Mouse (Mus musculus): ENCODE results near the gene Gm20604.

DNA sequence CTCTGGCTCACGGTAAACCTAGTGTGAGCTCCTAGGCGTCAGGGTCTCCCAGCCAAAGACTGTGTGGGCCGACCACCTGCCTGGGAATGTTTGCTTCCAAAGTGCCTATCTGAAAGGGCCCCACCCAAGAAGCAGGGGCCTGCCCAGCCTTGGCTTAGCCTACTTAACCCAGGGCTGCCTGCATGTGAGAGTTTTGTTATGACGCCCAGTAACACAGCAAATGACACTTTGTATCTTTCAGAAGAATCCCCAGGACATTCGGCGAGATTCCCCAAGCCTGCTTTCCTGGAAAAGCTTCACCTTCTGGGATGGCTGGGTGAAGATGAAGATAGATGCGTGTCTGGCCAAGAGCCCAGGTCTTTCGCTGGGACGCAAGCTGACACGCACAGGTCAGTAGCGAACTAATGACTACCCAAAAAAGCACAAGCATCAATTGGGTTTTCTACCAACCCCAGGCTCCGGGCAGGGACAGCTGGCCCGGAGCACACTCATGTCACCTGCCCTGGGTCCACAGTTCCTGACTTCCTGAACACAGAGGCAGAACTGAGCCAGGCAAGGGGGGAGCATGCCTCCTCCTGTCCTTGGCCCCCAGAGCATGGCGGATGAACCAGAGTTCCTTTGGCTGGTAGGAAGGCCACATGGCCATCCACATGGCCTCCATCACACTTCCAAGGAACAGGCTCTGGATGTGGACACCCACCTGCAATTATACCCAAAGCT is 61.7 kb downstream of the Gm20604 start:
- no peak for TF ChIP-seq CTCF (IDR thresholded peaks at IDR 0.05; ENCODE audit: low read depth, low read length)
- no peak for TF ChIP-seq POLR2AphosphoS5 (IDR thresholded peaks at IDR 0.05; ENCODE audit: insufficient replicate concordance, low read depth, low read length)
- TF ChIP-seq TAL1 (conservative IDR thresholded peaks at IDR 0.05; ENCODE audit: low read depth, low read length) = no peak
- no peak for TF ChIP-seq GATA2 (IDR thresholded peaks at IDR 0.05; ENCODE audit: borderline replicate concordance, low read depth, low read length)
- no peak for TF ChIP-seq GATA1 (IDR thresholded peaks at IDR 0.05; ENCODE audit: borderline replicate concordance, low read length)

Data from G1E (cell line).